Comparison of ENCODE assay signal across 24 mouse cellular contexts in the genomic region with DNA sequence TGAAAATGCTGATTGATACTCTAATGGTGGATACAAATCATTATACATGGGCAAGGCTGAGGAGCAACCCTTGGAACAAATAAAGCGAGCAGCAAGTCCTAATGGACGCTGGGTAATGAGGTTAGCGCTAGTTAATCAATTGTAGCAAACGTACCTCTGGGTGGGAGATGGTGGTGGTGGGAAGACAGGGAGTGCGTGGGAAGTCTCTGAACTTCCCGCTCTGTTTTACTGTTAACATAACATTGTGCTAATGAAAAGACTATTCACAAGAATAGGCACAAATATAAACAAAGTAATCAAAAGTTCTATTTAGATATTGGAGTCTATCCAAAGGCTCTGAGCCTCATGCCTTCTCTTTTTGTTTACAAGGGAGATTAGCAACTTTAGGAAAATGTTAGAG. TPM values are rescaled to one million over a fixed set of nuclear protein-coding genes. Genes with fewer than 3 reads are reported as not detected.
DNase-seq lines count a peak whose midpoint lies in the region; ATAC-seq and TF ChIP-seq lines count a peak whose summit lies in the region.
"Had no signal": no experiment of that assay in that cellular context is flagged by ENCODE, and none has a peak within 500 bp of the region (broad histone marks: within the 10 kb centered on the region; RNA-seq: fewer than 3 reads in every experiment).

No protein-coding gene starts in this region.

- WGBS in kidney, postnatal 0 days = 31% methylated on average over 6 of the region's 6 CpGs
- WGBS in lung, embryonic 14.5 days = 35% methylated on average over 6 of the region's 6 CpGs

- ATAC-seq in kidney, postnatal 0 days (replicated peaks; ENCODE audit: low FRiP score, low read depth) = no peak
- ATAC-seq in lung, embryonic 14.5 days (ENCODE audit: insufficient read depth) = no peak; the same call in 1 of the 2 replicates
- ATAC-seq: activated CD4-positive, CD25-positive, alpha-beta regulatory T cell, adult 4 months; CD4-positive, CD25-positive, alpha-beta regulatory T cell, adult 4 months; Patski had no signal

- no peak overlapping the region for H3K9ac ChIP-seq in kidney, postnatal 0 days (ENCODE audit: low read depth, low read length)
- H3K9ac ChIP-seq in lung, embryonic 14.5 days = no peak overlapping the region

- peak; percentile 41 for DNase-seq in heart, adult 11 months
- DNase-seq in heart, adult 18-20 months = no peak
- peak; percentile 6 for DNase-seq in kidney, postnatal 0 days (ENCODE audit: low spot score)
- DNase-seq in kidney, adult 18-20 months = no peak
- DNase-seq in lung, embryonic 14.5 days = peak; percentile 50
- DNase-seq in lung, postnatal 14 days = no peak
- peak; percentile 59 for DNase-seq in testis, postnatal 14 days (ENCODE audit: low spot score)
- DNase-seq in testis, postnatal 10 days (ENCODE audit: low spot score) = no peak
- DNase-seq: adrenal gland, adult 2 months; adrenal gland, adult 8-10 months; adrenal gland, postnatal 10 days; adrenal gland, postnatal 14 days; adrenal gland, postnatal 25 days; adrenal gland, postnatal 36 days; B cell, adult 2 months; cerebellum, adult 11 months; cerebellum, adult 11-12 months had no signal

- H3K36me3 ChIP-seq in kidney, postnatal 0 days (ENCODE audit: insufficient read depth, low read length) = no peaks in the 10 kb centered on the region
- no peaks in the 10 kb centered on the region for H3K36me3 ChIP-seq in lung, embryonic 14.5 days (ENCODE audit: insufficient read depth)
- H3K36me3 ChIP-seq: G1E had no signal

- H3K9me3 ChIP-seq in kidney, postnatal 0 days (replicated peaks; ENCODE audit: low read length) = no peaks in the 10 kb centered on the region
- H3K9me3 ChIP-seq in lung, embryonic 14.5 days (ENCODE audit: low read depth, low read length) = no peaks in the 10 kb centered on the region
- H3K9me3 ChIP-seq: G1E had no signal

- no peaks in the 10 kb centered on the region for H3K4me1 ChIP-seq in kidney, postnatal 0 days (replicated peaks; ENCODE audit: insufficient read depth, low read length)
- no peaks in the 10 kb centered on the region for H3K4me1 ChIP-seq in lung, embryonic 14.5 days (ENCODE audit: insufficient read depth)

- H3K4me3 ChIP-seq in kidney, postnatal 0 days (replicated peaks; ENCODE audit: low read depth, low read length) = no peak overlapping the region
- H3K4me3 ChIP-seq in lung, embryonic 14.5 days (ENCODE audit: low read depth, low read length) = no peak overlapping the region

- no peak overlapping the region for H3K27ac ChIP-seq in kidney, postnatal 0 days
- no peak overlapping the region for H3K27ac ChIP-seq in lung, embryonic 14.5 days (ENCODE audit: low read depth)

- H3K4me2 ChIP-seq in kidney, postnatal 0 days (ENCODE audit: low read length) = no peak overlapping the region
- H3K4me2 ChIP-seq in lung, embryonic 14.5 days = no peak overlapping the region

- no peak for TF ChIP-seq CTCF in kidney, postnatal 0 days (IDR thresholded peaks at IDR 0.05; ENCODE audit: low read depth)
- no peak for TF ChIP-seq CTCF in lung, embryonic 14.5 days (IDR thresholded peaks at IDR 0.05; ENCODE audit: low read depth)

- no peaks in the 10 kb centered on the region for H3K27me3 ChIP-seq in kidney, postnatal 0 days (ENCODE audit: insufficient read depth, low read length)
- no peaks in the 10 kb centered on the region for H3K27me3 ChIP-seq in lung, embryonic 14.5 days (ENCODE audit: insufficient read depth, low read length)
- H3K27me3 ChIP-seq: CH12.LX, Patski had no signal

RNA-seq across cellular contexts. Expression of gene March4, which starts 13.1 kb away (rescaled TPM):
- under 1 TPM in 1 of 2 experiments, not detected in 1; 0.10 TPM for total RNA-seq in heart, adult 18-20 months (2021)
- polyA plus RNA-seq in kidney, postnatal 0 days (2015; fragmentation: Nextera tagmentation; extraction: Ambion mirVana) = not detected in 2 replicates
- not detected in 2 replicates for polyA plus RNA-seq in lung, embryonic 14.5 days (2014; fragmentation: Nextera tagmentation; extraction: Ambion mirVana)
- total RNA-seq: ES-E14, MEL had no signal
- polyA plus RNA-seq: activated CD4-positive, CD25-positive, alpha-beta regulatory T cell, adult 4 months; CD4-positive, CD25-positive, alpha-beta regulatory T cell, adult 4 months; G1E had no signal

RNA-seq across cellular contexts. Expression of gene Smarcal1, which starts 59.5 kb away (rescaled TPM):
- 10 to 100 TPM; 27.0 to 29.3 TPM for total RNA-seq in heart, adult 18-20 months (2021)
- 13.5 and 13.8 TPM in 2 replicates for polyA plus RNA-seq in kidney, postnatal 0 days (2015; fragmentation: Nextera tagmentation; extraction: Ambion mirVana)
- polyA plus RNA-seq in lung, embryonic 14.5 days (2014; fragmentation: Nextera tagmentation; extraction: Ambion mirVana) = 26.7 and 29.5 TPM in 2 replicates

Comparison
In these comparisons a context has a peak if more than half of its experiments do, and no peak if none do; other contexts are left out.
1. DNase-seq: peak in heart, adult 11 months (single experiment), kidney, postnatal 0 days (single experiment), lung, embryonic 14.5 days (single experiment) and testis, postnatal 14 days (single experiment); none in heart, adult 18-20 months (0 of 2), kidney, adult 18-20 months (single experiment), lung, postnatal 14 days (single experiment) and testis, postnatal 10 days (single experiment).